Comparison of ENCODE assay signal across 11 mouse cellular contexts in the genomic region with DNA sequence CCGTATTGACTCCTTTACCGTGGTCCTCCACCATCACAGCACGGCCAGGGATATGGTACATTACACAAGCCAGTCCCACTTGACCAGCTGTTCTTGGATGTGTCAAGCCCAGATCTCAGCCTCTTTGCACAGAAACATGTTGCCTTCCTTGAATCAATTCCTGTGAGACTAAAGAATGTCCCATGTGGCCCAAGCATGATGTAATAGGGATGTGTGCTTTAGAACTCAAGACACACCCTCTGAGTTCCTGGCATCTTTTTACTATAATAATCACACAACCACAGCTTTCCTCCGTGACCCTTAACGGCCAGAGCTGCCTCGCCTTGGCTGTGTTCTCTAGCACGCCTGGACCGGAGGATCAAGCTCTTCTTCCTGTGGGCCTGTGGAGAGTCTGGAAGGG.
A peak's percentile ranks its signal among the peaks of the same experiment; 100 is the strongest.
DNase-seq lines count a peak whose midpoint lies in the region; ATAC-seq lines count a peak whose summit lies in the region.
"Had no signal": no experiment of that assay in that cellular context is flagged by ENCODE, and none has a peak within 500 bp of the region (broad histone marks: within the 10 kb centered on the region; RNA-seq: fewer than 3 reads in every experiment).

No protein-coding gene starts in this region.

- H3K27ac ChIP-seq in forebrain, embryonic 14.5 days (ENCODE audit: low read depth, low read length) = no peak overlapping the region
- H3K27ac ChIP-seq: hindbrain, embryonic 14.5 days; liver, embryonic 15.5 days had no signal

- H3K27me3 ChIP-seq in forebrain, embryonic 14.5 days (replicated peaks; ENCODE audit: control insufficient read depth, insufficient read depth, low read length) = no peaks in the 10 kb centered on the region
- H3K27me3 ChIP-seq: liver, embryonic 15.5 days had no signal

- H3K4me2 ChIP-seq in forebrain, embryonic 14.5 days (ENCODE audit: low read length) = no peak overlapping the region
- H3K4me2 ChIP-seq: hindbrain, embryonic 14.5 days; liver, embryonic 15.5 days had no signal

- 84% methylated on average over 8 of the region's 8 CpGs for WGBS in forebrain, embryonic 14.5 days

- H3K4me1 ChIP-seq in forebrain, embryonic 14.5 days (ENCODE audit: control insufficient read depth, insufficient read depth, low read length) = no peaks in the 10 kb centered on the region

- H3K36me3 ChIP-seq in forebrain, embryonic 14.5 days (ENCODE audit: control insufficient read depth, insufficient read depth, low read length) = no peaks in the 10 kb centered on the region
- H3K36me3 ChIP-seq: liver, embryonic 15.5 days had no signal

- intact Hi-C loops in gastrocnemius, postnatal 14 days (cut with DNase I; ENCODE audit: low total_unique reads) = no loop called here

- H3K9ac ChIP-seq in forebrain, embryonic 14.5 days (ENCODE audit: low read length) = no peak overlapping the region
- H3K9ac ChIP-seq: hindbrain, embryonic 14.5 days; liver, embryonic 15.5 days had no signal

- DNase-seq in gastrocnemius, adult 18-20 months (ENCODE audit: low spot score) = peak; percentile 90
- no peak for DNase-seq in gastrocnemius, postnatal 10 days
- peak; percentile 69 for DNase-seq in 3T3-L1 (ENCODE audit: low read depth, low spot score)
- DNase-seq in gastrocnemius, postnatal 14 days = peak; percentile 49
- DNase-seq in kidney, postnatal 36 days = peak; percentile 23 to 67
- no peak for DNase-seq in layer of hippocampus, postnatal 25 days (ENCODE audit: extremely low spot score in 1 of 2, low spot score in 1 of 2)
- no peak for DNase-seq in forebrain, embryonic 14.5 days (ENCODE audit: low spot score)
- no peak for DNase-seq in right cerebral cortex, adult 2 months (ENCODE audit: low spot score in 2 of 2)
- DNase-seq: cerebellum, adult 2 months had no signal

- no peak for ATAC-seq in forebrain, embryonic 14.5 days

- H3K9me3 ChIP-seq in forebrain, embryonic 14.5 days (replicated peaks; ENCODE audit: control insufficient read depth, low read length) = no peaks in the 10 kb centered on the region
- H3K9me3 ChIP-seq: liver, embryonic 15.5 days had no signal

- H3K4me3 ChIP-seq in forebrain, embryonic 14.5 days (ENCODE audit: low read depth, low read length) = no peak overlapping the region
- H3K4me3 ChIP-seq: liver, embryonic 15.5 days had no signal

Comparison
In these comparisons a context has a peak if more than half of its experiments do, and no peak if none do; other contexts are left out.
1. DNase-seq: peak in gastrocnemius, adult 18-20 months (single experiment), 3T3-L1 (single experiment), gastrocnemius, postnatal 14 days (single experiment) and kidney, postnatal 36 days (2 of 2); none in gastrocnemius, postnatal 10 days (single experiment), layer of hippocampus, postnatal 25 days (0 of 2), forebrain, embryonic 14.5 days (single experiment) and right cerebral cortex, adult 2 months (0 of 2).